Mouse (Mus musculus) embryonic facial prominence, embryonic 12.5 days (tissue): Measurements from ENCODE around the gene Zc3h12b. TPM values are rescaled to one million over a fixed set of nuclear protein-coding genes. Genes with fewer than 3 reads are reported as not detected.

Source experiments
- ATAC-seq: fragments of 200-750 bp; cut with Nextera tagmentation; 2 replicates; pipeline ENCODE4 v1.8.0; 2017; ENCODE audit not compliant: insufficient number of reproducible peaks, insufficient read depth, low FRiP score, low TSS enrichment
- H3K27ac ChIP-seq: fragments of 300-500 bp; sonication (generic); 2 replicates; pipeline ENCODE4 v1.5.1; 2016; ENCODE audit warnings: mild to moderate bottlenecking
- H3K27me3 ChIP-seq: fragments of 300-500 bp; sonication (generic); 2 replicates; pipeline ENCODE4 v1.6.1; 2016; ENCODE audit warnings: mild to moderate bottlenecking, moderate library complexity
- H3K36me3 ChIP-seq: fragments of 300-500 bp; sonication (generic); 2 replicates; pipeline ENCODE4 v1.6.1; 2016; ENCODE audit warnings: mild to moderate bottlenecking
- H3K4me1 ChIP-seq: fragments of 300-500 bp; sonication (generic); 2 replicates; pipeline ENCODE4 v1.6.1; 2016
- H3K4me2 ChIP-seq: fragments of 300-500 bp; sonication (generic); replicated peaks from 2 replicates; pipeline ENCODE4 v1.6.1; 2016; ENCODE audit warnings: mild to moderate bottlenecking, moderate library complexity
- H3K4me3 ChIP-seq: fragments of 300-500 bp; sonication (generic); 2 replicates; pipeline ENCODE4 v1.5.1; 2016; ENCODE audit warnings: mild to moderate bottlenecking
- H3K9ac ChIP-seq: fragments of 300-500 bp; sonication (generic); 2 replicates; pipeline ENCODE4 v1.6.1; 2016; ENCODE audit warnings: mild to moderate bottlenecking, moderate library complexity
- H3K9me3 ChIP-seq: fragments of 300-500 bp; sonication (generic); 2 replicates; pipeline ENCODE4 v1.6.1; 2016; ENCODE audit warnings: mild to moderate bottlenecking, moderate library complexity
- WGBS: fragments of 180-500 bp; shearing (Covaris S2); methylation state at CpG from one replicate; pipeline ENCODE4 v1.1.7; 2016; 5-methylcytosine and 5-hydroxymethylcytosine counted together
- polyA plus RNA-seq: library from polyadenylated mRNA; unstranded; fragments of >200 nt; fragmentation: Nextera tagmentation; extraction: Ambion mirVana; gene quantifications from 2 replicates; pipeline ENCODE4 v1.2.1, GENCODE M21; 2016

The Zc3h12b gene
- polyA plus RNA-seq = 5.3 and 5.4 TPM in 2 replicates

- peak; percentile 97 for ATAC-seq
- Histone ChIP-seq H3K27ac (peak within 1 kb of the TSS; percentile 72), H3K9ac (peak within 1 kb of the TSS; percentile 36), H3K4me3 (peak within 1 kb of the TSS; percentile 46), H3K27me3 (no peaks in the 10 kb centered on the region), H3K9me3 (no peaks in the 10 kb centered on the region), H3K36me3 (no peaks in the 10 kb centered on the region), H3K4me2 (peak within 1 kb of the TSS; percentile 46), H3K4me1 (no peaks in the 10 kb centered on the region)
- 11% methylated on average over 39 of the region's 46 CpGs for WGBS
Measured at GRCm38 (mm10) chrX:95711227-95712111, at the start of gene Zc3h12b. Zc3h12b (plus strand) TSS chrX:95711678.

DNA sequence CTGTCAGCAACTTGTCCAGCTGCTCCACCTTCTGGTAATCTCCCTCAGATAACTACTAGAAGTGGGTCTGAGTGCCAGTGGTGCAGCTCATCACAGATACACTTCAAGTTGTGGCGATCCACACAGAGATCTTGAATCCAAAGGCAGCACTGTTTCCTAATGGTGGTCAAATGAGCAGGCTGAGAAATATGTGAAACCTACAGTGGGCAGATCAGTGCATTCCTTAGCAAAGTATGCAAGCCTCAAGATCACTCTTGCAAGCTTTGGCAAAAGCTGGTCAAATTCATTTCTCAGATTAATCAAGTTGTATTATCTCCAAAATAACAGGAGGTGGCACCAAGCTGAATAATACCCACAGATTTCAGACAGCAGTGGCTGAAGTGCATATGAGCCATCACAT lies 29.3 kb upstream of the Zc3h12b start:
- Histone ChIP-seq H3K27me3 (no peaks in the 10 kb centered on the region), H3K4me1 (no peaks in the 10 kb centered on the region), H3K36me3 (no peaks in the 10 kb centered on the region), H3K4me3 (no peak overlapping the region), H3K4me2 (no peak overlapping the region), H3K9ac (no peak overlapping the region), H3K27ac (no peak overlapping the region), H3K9me3 (no peaks in the 10 kb centered on the region)
- WGBS = 74% methylated on average over 1 of the region's 1 CpGs
- ATAC-seq = no peak

DNA sequence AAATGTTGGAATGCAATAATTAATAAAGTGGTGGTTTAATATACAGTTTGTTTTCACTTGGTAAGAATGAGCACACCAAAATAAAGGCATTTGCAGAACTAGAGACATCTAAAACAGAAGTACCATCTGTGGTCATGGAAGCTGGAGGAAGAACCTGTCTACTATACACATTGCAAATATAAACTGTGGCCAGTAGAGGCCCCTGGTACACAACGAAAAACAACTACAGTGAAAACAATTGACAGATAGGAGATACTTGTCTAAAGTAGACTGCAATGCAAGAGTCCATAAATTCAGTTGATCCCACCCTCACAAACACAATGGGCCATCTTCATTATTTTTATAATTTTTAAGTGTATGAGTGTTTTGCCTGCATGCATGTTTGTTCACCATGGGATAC lies 24.4 kb upstream of the Zc3h12b start:
- Histone ChIP-seq H3K4me1 (no peaks in the 10 kb centered on the region), H3K4me2 (no peak overlapping the region), H3K27ac (no peak overlapping the region), H3K9ac (no peak overlapping the region), H3K36me3 (no peaks in the 10 kb centered on the region), H3K9me3 (no peaks in the 10 kb centered on the region), H3K27me3 (no peaks in the 10 kb centered on the region), H3K4me3 (no peak overlapping the region)
- WGBS = 62% methylated on average over 1 of the region's 1 CpGs
- no peak for ATAC-seq

- H3K36me3 ChIP-seq = no peaks in the 10 kb centered on the region
- no peaks in the 10 kb centered on the region for H3K4me1 ChIP-seq
- H3K9ac ChIP-seq = no peak overlapping the region
- no peaks in the 10 kb centered on the region for H3K9me3 ChIP-seq
- no peak for ATAC-seq
- H3K27ac ChIP-seq = no peak overlapping the region
- no peak overlapping the region for H3K4me2 ChIP-seq
- H3K27me3 ChIP-seq = no peaks in the 10 kb centered on the region
- WGBS = 46% methylated on average over 2 of the region's 2 CpGs
- no peak overlapping the region for H3K4me3 ChIP-seq
Measured at GRCm38 (mm10) chrX:95738253-95738652, 26.8 kb downstream of the Zc3h12b start.

DNA sequence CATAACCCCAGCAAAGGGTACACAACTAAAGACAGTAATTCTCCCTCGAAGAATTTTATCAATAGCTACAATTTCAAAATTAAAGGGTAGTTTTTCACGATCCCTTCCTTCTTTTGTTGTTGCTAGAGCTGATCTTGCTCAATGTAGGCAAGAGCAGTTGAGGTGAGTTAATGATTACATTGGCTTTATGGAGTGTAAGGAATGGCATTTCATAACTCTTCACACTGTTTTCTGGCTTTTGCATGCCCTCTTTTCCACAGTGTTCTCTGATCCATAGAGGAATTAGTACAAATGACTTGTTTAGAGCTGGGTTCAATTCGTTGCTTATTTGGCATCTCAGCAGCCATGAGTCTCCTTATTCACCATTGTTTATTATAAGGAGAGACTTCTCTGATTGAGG lies 84.4 kb downstream of the Zc3h12b start:
- no peak overlapping the region for H3K27ac ChIP-seq
- no peaks in the 10 kb centered on the region for H3K36me3 ChIP-seq
- no peak for ATAC-seq
- H3K4me3 ChIP-seq = no peak overlapping the region
- H3K4me1 ChIP-seq = no peaks in the 10 kb centered on the region
- no peak overlapping the region for H3K9ac ChIP-seq
- no peaks in the 10 kb centered on the region for H3K27me3 ChIP-seq
- H3K9me3 ChIP-seq = no peaks in the 10 kb centered on the region
- no peak overlapping the region for H3K4me2 ChIP-seq
- 84% methylated on average over 3 of the region's 3 CpGs for WGBS

DNA sequence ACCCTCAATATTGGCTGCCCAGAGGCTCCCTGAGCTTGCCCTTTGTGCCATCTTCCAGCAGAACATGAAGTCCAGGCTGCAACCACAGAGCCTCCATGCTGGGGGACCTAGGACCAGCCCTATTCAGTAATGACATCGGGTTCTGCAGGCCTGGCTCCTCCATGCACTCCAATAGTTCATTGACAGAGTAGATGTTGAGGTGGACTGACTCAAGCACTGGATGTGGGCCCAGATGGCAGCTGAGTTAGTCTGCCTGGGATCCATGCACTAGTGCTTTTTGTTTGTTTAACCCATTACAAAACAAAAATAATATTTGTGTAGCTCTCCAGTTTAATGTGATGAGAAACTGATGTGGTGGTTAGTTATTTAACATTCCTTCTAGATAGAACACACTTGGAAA lies 90.3 kb downstream of the Zc3h12b start:
- no peak for ATAC-seq
- H3K9ac ChIP-seq = no peak overlapping the region
- no peaks in the 10 kb centered on the region for H3K36me3 ChIP-seq
- H3K9me3 ChIP-seq = no peaks in the 10 kb centered on the region
- no peak overlapping the region for H3K4me3 ChIP-seq
- WGBS = 78% methylated on average over 1 of the region's 1 CpGs
- no peaks in the 10 kb centered on the region for H3K4me1 ChIP-seq
- H3K4me2 ChIP-seq = no peak overlapping the region
- H3K27me3 ChIP-seq = no peaks in the 10 kb centered on the region
- no peak overlapping the region for H3K27ac ChIP-seq

GRCm38 (mm10) chrX:95852806-95853205 lies 141.3 kb downstream of the Zc3h12b start:
- WGBS = 68% methylated on average over 14 of the region's 14 CpGs

DNA sequence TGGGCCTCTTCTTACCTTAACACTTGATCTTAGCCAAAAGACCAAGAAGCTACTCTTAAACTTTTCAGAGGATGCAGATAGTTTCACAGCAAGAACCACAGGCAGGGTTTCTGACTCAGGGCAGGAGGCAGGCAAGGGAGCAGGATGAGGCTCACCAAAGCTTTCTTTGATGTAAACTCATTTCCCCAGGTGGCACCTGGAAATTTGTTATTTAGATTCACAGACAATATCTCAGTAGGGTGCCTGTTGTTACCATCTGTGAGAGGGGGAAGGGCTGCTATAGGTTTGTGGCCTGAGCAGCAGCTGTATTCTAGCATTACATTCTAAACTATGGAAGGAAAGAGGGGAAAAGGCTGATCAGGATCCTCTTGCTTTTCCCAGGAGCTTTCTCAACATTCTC lies 169.6 kb downstream of the Zc3h12b start:
- no peak overlapping the region for H3K9ac ChIP-seq
- H3K36me3 ChIP-seq = no peaks in the 10 kb centered on the region

More at GRCm38 (mm10) chrX:95852806-95853205, 141.3 kb downstream of the Zc3h12b start:
- Histone ChIP-seq H3K36me3 (no peaks in the 10 kb centered on the region), H3K27me3 (no peaks in the 10 kb centered on the region), H3K27ac (no peak overlapping the region), H3K4me3 (no peak overlapping the region), H3K4me2 (no peak overlapping the region), H3K9me3 (no peaks in the 10 kb centered on the region), H3K9ac (no peak overlapping the region), H3K4me1 (no peaks in the 10 kb centered on the region)
- no peak for ATAC-seq

GRCm38 (mm10) chrX:95902716-95903115 lies 191.2 kb downstream of the Zc3h12b start:
- H3K4me3 ChIP-seq = no peak overlapping the region
- no peaks in the 10 kb centered on the region for H3K4me1 ChIP-seq
- WGBS = 75% methylated on average over 3 of the region's 3 CpGs
- ATAC-seq = no peak
- H3K9ac ChIP-seq = no peak overlapping the region
- no peak overlapping the region for H3K27ac ChIP-seq
- no peaks in the 10 kb centered on the region for H3K9me3 ChIP-seq
- H3K4me2 ChIP-seq = no peak overlapping the region
- no peaks in the 10 kb centered on the region for H3K27me3 ChIP-seq
- no peaks in the 10 kb centered on the region for H3K36me3 ChIP-seq

More for the DNA sequence above, 169.6 kb downstream of the Zc3h12b start:
- Histone ChIP-seq H3K4me1 (no peaks in the 10 kb centered on the region), H3K9me3 (no peaks in the 10 kb centered on the region), H3K27ac (no peak overlapping the region), H3K4me2 (no peak overlapping the region), H3K4me3 (no peak overlapping the region), H3K27me3 (no peaks in the 10 kb centered on the region)
- ATAC-seq = no peak

DNA sequence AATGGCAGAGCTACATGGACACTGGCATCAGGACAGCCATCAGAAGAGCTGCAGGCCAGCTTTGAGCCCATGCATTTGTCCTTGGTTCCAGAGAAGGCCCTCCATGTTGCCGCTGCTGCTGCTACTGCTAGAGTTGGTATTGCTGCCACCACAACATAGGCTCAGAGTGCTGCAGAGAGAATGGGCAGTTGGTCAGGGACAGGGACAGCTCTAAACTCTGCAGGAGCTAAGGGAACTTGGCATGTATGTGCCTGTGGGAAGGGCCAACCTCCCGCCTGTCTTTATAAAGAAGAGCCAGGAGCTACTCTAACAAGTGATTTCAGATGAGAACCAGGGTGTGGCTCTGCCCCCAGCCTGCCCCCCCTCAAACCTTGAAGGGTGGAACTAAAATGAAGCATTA lies 224.0 kb downstream of the Zc3h12b start:
- H3K27me3 ChIP-seq = no peaks in the 10 kb centered on the region
- no peak overlapping the region for H3K9ac ChIP-seq
- 89% methylated on average over 2 of the region's 2 CpGs for WGBS
- peaks cover 7% of the 10 kb centered on the region for H3K36me3 ChIP-seq
- ATAC-seq = no peak
- no peak overlapping the region for H3K4me2 ChIP-seq
- no peaks in the 10 kb centered on the region for H3K9me3 ChIP-seq
- no peak overlapping the region for H3K4me3 ChIP-seq
- no peaks in the 10 kb centered on the region for H3K4me1 ChIP-seq
- H3K27ac ChIP-seq = no peak overlapping the region

- 94% methylated on average over 2 of the region's 2 CpGs for WGBS
- H3K9ac ChIP-seq = no peak overlapping the region
- H3K27ac ChIP-seq = no peak overlapping the region
- H3K4me1 ChIP-seq = no peaks in the 10 kb centered on the region
- H3K27me3 ChIP-seq = no peaks in the 10 kb centered on the region
- peaks cover 5% of the 10 kb centered on the region; the same call in 1 of the 2 replicates for H3K36me3 ChIP-seq
- H3K4me2 ChIP-seq = no peak overlapping the region
- ATAC-seq = no peak
- H3K9me3 ChIP-seq = no peaks in the 10 kb centered on the region
- no peak overlapping the region for H3K4me3 ChIP-seq
Measured at GRCm38 (mm10) chrX:95945496-95945895, 234.0 kb downstream of the Zc3h12b start.

DNA sequence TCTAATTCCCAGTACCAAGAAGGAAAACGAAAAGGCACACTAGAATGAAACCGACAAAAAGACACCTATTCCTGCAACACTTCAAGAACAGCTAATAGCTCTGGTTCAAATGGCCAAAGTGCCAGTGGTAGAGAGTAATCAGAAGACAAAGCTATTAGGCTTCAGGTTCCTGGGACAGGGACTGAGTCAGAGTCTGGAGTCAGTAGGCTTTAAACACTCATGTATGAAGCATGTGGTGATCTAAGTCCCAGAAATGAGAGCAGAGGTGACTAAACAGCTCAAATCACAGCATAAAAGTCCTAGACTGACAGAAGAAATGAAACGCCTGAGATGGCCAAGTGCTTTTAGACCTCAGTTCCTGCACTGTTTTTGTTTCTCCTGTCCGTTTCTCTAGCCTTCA lies 236.7 kb downstream of the Zc3h12b start:
- peaks cover 9% of the 10 kb centered on the region; the same call in 1 of the 2 replicates for H3K36me3 ChIP-seq
- WGBS = 90% methylated on average over 4 of the region's 4 CpGs

More for the DNA sequence above, 236.7 kb downstream of the Zc3h12b start:
- Histone ChIP-seq H3K27ac (no peak overlapping the region), H3K4me3 (no peak overlapping the region), H3K9ac (no peak overlapping the region), H3K27me3 (no peaks in the 10 kb centered on the region), H3K9me3 (no peaks in the 10 kb centered on the region), H3K4me1 (no peaks in the 10 kb centered on the region), H3K4me2 (no peak overlapping the region)
- ATAC-seq = no peak
